Mouse (Mus musculus) heart, embryonic 16.5 days (tissue): Measurements from ENCODE around the gene Baat. TPM values are rescaled to one million over a fixed set of nuclear protein-coding genes. Genes with fewer than 3 reads are reported as not detected.
"Not testable (repeated sequence)": the region's sequence is repeated elsewhere in the genome, so short reads cannot be mapped to it uniquely, and the experiment has no call there.

ENCODE experiments used
- ATAC-seq: fragments of 200-750 bp; cut with Nextera tagmentation; replicated peaks from 2 replicates; pipeline ENCODE4 v1.8.0; 2017; ENCODE audit warnings: moderate number of reproducible peaks; ENCODE audit not compliant: insufficient read depth, low FRiP score; ENCODE audit errors: extremely low read depth
- H3K27ac ChIP-seq: fragments of 300-500 bp; sonication (generic); 2 replicates; pipeline ENCODE4 v1.5.1; 2014; ENCODE audit warnings: mild to moderate bottlenecking, low read length, control low read depth, moderate library complexity
- H3K27me3 ChIP-seq: fragments of 300-500 bp; sonication (generic); 2 replicates; pipeline ENCODE4 v1.6.1; 2014; ENCODE audit warnings: low read length, mixed read lengths; ENCODE audit not compliant: control insufficient read depth, insufficient read depth
- H3K36me3 ChIP-seq: fragments of 300-500 bp; sonication (generic); 2 replicates; pipeline ENCODE4 v1.6.1; 2014; ENCODE audit not compliant: control insufficient read depth, insufficient read depth
- H3K4me1 ChIP-seq: fragments of 300-500 bp; sonication (generic); 2 replicates; pipeline ENCODE4 v1.6.1; 2014; ENCODE audit warnings: low read length, mixed read lengths; ENCODE audit not compliant: control insufficient read depth, insufficient read depth
- H3K4me2 ChIP-seq: fragments of 300-500 bp; sonication (generic); 2 replicates; pipeline ENCODE4 v1.6.1; 2014; ENCODE audit warnings: low read depth, mild to moderate bottlenecking, control low read depth, low read length
- H3K4me3 ChIP-seq: fragments of 300-500 bp; sonication (generic); 2 replicates; pipeline ENCODE4 v1.5.1; 2014; ENCODE audit warnings: mild to moderate bottlenecking, control low read depth, low read length
- H3K9ac ChIP-seq: fragments of 300-500 bp; sonication (generic); 2 replicates; pipeline ENCODE4 v1.6.1; 2014; ENCODE audit warnings: low read length, control low read depth
- H3K9me3 ChIP-seq: fragments of 300-500 bp; sonication (generic); replicated peaks from 2 replicates; pipeline ENCODE4 v1.6.1; 2016; ENCODE audit warnings: low read length; ENCODE audit not compliant: control insufficient read depth
- WGBS: fragments of 180-500 bp; shearing (Covaris S2); extraction: QIAGEN DNeasy Blood & Tissue Kit; methylation state at CpG from one replicate; pipeline ENCODE4 v1.1.7; 2014; 5-methylcytosine and 5-hydroxymethylcytosine counted together
- polyA plus RNA-seq: library from polyadenylated mRNA; unstranded; fragments of >200 nt; fragmentation: Nextera tagmentation; extraction: Ambion mirVana; gene quantifications from 2 replicates; pipeline ENCODE4 v1.2.1, GENCODE M21; 2015

Gene Baat
- polyA plus RNA-seq, 1 experiment from 2014 or later, result 0.09 TPM

DNA sequence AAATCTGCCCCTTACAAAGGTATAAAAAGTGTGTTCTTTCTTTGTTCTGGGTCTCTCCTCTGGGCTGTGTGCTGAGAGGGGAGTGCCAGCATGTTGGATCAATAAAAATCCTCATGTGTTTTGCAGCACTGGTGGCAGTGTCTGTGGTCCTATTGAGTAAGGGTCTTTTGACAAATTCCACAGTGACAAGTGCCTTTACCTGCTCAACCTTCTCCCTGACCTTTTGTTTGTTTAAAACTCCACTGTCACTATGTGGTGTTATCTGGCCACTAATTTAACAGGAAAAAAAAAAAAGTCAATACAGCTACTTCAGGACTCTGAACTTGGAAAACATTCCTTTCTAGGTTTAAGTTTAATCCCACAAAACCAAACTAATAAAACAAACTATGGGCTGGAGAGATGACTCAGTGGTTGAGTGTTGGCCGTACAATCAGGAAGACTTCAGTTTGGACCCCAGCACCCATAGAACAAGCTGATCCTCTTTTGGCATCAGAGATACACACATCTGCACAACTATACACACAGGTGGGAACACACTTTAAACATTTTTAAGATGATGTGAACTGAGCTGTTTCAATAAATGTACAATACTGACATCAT, 4.0 kb upstream of the Baat start:
- peaks cover 11% of the 10 kb centered on the region for H3K36me3 ChIP-seq
- not testable (repeated sequence) for H3K27ac ChIP-seq, ATAC-seq, H3K4me2 ChIP-seq, H3K27me3 ChIP-seq, H3K9me3 ChIP-seq, H3K4me1 ChIP-seq, H3K4me3 ChIP-seq, H3K9ac ChIP-seq
- WGBS, result 80% methylated on average over 1 of the region's 1 CpGs

DNA sequence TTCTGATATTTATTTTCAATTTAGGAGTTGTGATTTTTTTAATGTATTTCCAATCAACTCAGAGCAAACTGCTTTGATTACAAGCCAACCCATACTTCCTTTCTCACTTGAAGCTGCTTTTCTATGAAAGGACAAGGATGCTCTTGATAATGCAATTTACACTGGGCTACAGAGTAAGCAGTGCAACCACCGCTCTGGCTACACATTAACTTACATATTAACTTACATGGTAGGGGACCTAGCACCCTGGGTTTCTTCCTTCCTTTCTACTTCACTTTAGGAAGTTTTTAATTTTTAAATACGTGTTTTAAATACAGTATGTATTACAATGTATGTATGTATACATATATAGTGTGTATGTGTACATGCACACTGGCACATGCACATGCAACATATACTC, 2.8 kb upstream of the Baat start:
- 90% methylated on average over 2 of the region's 2 CpGs for WGBS
- H3K9me3 ChIP-seq, result no peaks in the 10 kb centered on the region
- no peaks in the 10 kb centered on the region for H3K4me1 ChIP-seq
- no peak overlapping the region for H3K9ac ChIP-seq
- H3K27ac ChIP-seq, result no peak overlapping the region
- H3K36me3 ChIP-seq, result peaks cover 9% of the 10 kb centered on the region
- H3K4me2 ChIP-seq, result no peak overlapping the region
- no peak for ATAC-seq
- H3K4me3 ChIP-seq, result no peak overlapping the region
- no peaks in the 10 kb centered on the region for H3K27me3 ChIP-seq

- WGBS, result 78% methylated on average over 1 of the region's 1 CpGs
- ATAC-seq, result no peak
Measured at GRCm38 (mm10) chr4:49503563-49503962, 2.8 kb downstream of the Baat start.

GRCm38 (mm10) chr4:49485934-49486650, 20.3 kb downstream of the Baat start:
- H3K9ac ChIP-seq, H3K9me3 ChIP-seq, ATAC-seq, H3K4me1 ChIP-seq, H3K27me3 ChIP-seq, H3K4me2 ChIP-seq, H3K27ac ChIP-seq, H3K4me3 ChIP-seq, H3K36me3 ChIP-seq: not testable (repeated sequence)
- 80% methylated on average over 3 of the region's 3 CpGs for WGBS

More at GRCm38 (mm10) chr4:49503563-49503962, 2.8 kb downstream of the Baat start:
- Histone ChIP-seq H3K9me3 (no peaks in the 10 kb centered on the region), H3K27ac (no peak overlapping the region), H3K36me3 (no peaks in the 10 kb centered on the region), H3K27me3 (no peaks in the 10 kb centered on the region), H3K4me3 (no peak overlapping the region), H3K4me2 (no peak overlapping the region), H3K4me1 (no peaks in the 10 kb centered on the region), H3K9ac (no peak overlapping the region)

DNA sequence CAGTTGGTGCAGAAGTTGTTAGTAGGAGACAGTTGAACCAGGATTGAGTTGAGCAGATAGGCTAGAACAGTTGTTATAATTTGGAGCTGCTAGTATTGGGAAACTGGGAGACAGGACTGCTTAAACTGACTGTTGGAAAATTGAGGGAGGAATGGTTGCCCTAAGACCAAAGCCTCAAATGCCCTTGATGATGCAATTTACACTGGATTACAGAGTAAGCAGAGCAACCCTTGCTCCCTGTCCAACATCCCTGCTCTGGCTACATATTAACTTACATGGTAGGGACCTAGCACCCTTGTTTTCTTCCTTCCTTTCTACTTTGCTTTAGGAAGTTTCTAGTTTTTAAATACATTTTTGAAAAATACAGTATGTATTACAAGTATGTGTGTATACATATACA, 20.9 kb downstream of the Baat start:
- no peaks in the 10 kb centered on the region for H3K9me3 ChIP-seq
- ATAC-seq, result no peak
- H3K4me3 ChIP-seq, result no peak overlapping the region
- 0 out of 2 replicates have a peak, but pooled peaks cover 2% of the 10 kb centered on the region for H3K27me3 ChIP-seq
- H3K9ac ChIP-seq, result no peak overlapping the region
- 0 out of 2 replicates have a peak, but pooled peaks cover 2% of the 10 kb centered on the region for H3K4me1 ChIP-seq
- no peaks in the 10 kb centered on the region for H3K36me3 ChIP-seq
- H3K4me2 ChIP-seq, result no peak overlapping the region
- no peak overlapping the region for H3K27ac ChIP-seq

DNA sequence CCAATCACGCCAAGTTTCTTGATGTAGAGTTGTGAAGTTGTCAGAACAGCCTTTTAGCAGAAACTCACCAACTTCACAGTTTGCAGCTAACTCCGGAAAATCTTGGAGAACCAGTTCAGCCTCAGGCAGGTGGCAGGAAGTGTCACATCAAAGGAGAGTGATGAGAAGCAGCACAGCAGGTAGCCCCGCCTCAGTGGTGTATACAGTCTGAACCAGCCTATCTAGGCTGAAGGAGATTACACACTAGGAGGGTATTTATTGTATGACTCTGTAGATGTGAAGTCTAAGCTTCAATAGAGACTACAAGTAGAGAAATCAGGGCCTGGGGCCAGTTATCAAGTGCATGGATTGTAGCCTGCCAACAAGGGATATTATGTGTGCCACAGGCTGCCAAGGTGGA, 25.5 kb downstream of the Baat start:
- no peak for ATAC-seq
- Histone ChIP-seq H3K4me2 (no peak overlapping the region; the same call in 1 of the 2 replicates), H3K9ac (no peak overlapping the region), H3K36me3 (no peaks in the 10 kb centered on the region), H3K4me1 (peaks cover 4% of the 10 kb centered on the region; the same call in 1 of the 2 replicates), H3K27me3 (0 out of 2 replicates have a peak, but pooled peaks cover 2% of the 10 kb centered on the region), H3K9me3 (no peaks in the 10 kb centered on the region), H3K27ac (no peak overlapping the region), H3K4me3 (no peak overlapping the region)
- 55% methylated on average over 3 of the region's 3 CpGs for WGBS

DNA sequence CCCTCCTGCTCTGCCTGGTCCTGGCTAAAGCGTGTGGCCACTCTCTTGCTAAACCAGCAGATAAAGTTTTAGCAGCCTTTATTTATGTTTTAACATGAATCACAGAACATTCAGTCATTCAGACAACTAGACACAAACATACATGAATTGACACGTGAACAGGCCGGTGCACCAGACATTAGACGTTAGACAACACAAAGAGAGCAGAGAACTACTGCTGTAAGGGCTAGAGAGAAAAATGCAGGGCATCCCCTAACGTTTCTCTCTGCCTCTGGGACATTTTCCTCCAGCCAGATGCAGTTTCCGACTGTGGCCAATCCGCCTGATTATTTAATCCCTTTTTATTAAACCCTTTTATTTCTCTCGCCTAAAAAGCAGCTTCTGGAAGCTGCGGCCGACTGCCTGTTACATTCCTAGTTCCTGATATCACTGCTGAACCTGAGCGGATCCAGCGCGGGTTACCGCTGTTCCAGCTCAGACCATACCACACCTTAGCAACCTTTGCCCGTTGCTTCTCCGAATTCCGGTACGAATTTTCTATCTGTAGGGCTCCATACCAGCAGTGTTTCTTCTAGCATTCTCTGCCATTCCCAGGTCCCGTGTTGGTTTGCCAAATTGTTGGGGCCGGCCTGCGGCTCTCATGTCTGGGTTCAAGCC, 26.1 kb downstream of the Baat start:
- peak overlapping the region; percentile 14; the same call in 1 of the 2 replicates for H3K4me3 ChIP-seq
- 21% methylated on average over 21 of the region's 21 CpGs for WGBS
- H3K4me2 ChIP-seq, result peak overlapping the region; percentile 40
- no peaks in the 10 kb centered on the region for H3K9me3 ChIP-seq
- H3K4me1 ChIP-seq, result peaks cover 4% of the 10 kb centered on the region; the same call in 1 of the 2 replicates
- no peaks in the 10 kb centered on the region for H3K36me3 ChIP-seq
- H3K9ac ChIP-seq, result no peak overlapping the region; the same call in 1 of the 2 replicates
- no peak for ATAC-seq
- H3K27me3 ChIP-seq, result 0 out of 2 replicates have a peak, but pooled peaks cover 2% of the 10 kb centered on the region
- H3K27ac ChIP-seq, result no peak overlapping the region

DNA sequence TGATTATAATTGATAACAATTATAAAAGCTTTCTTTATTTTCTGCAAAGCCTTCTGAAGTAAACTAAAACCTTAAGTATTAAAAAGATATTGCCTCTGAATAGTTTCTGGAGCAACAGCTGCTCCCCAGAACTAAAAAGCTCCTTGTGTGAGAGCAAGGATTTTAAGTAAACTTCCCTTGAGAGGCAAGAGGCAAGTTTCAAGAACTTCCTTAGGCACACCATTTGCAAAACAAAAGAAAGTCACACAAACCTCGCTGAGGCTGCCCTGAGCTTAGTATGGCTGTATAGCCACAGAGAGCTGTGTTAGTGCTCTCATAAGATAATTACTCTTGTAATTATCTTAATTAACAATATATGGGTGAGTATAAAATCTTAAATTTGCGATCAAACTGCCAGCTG, 27.3 kb downstream of the Baat start:
- H3K4me2 ChIP-seq, result not testable (repeated sequence)

More for the DNA sequence above, 27.3 kb downstream of the Baat start:
- not testable (repeated sequence) for H3K4me3 ChIP-seq, H3K9me3 ChIP-seq, ATAC-seq, H3K4me1 ChIP-seq, H3K36me3 ChIP-seq, H3K9ac ChIP-seq, H3K27me3 ChIP-seq, H3K27ac ChIP-seq
- 65% methylated on average over 2 of the region's 2 CpGs for WGBS
